Mouse (Mus musculus) bone marrow macrophage, adult 2 months (primary cell): ENCODE measurements around the gene Thrap3.

Source experiments
- CTCF ChIP-seq: IDR thresholded peaks from 2 replicates; pipeline ENCODE4 v1.5.1; 2012; ENCODE audit warnings: low read depth, mild to moderate bottlenecking, low read length, moderate library complexity
- POLR2A ChIP-seq: IDR thresholded peaks from 2 replicates; pipeline ENCODE4 v1.6.1; 2012; ENCODE audit warnings: mild to moderate bottlenecking, low read depth, low read length, borderline replicate concordance

DNA sequence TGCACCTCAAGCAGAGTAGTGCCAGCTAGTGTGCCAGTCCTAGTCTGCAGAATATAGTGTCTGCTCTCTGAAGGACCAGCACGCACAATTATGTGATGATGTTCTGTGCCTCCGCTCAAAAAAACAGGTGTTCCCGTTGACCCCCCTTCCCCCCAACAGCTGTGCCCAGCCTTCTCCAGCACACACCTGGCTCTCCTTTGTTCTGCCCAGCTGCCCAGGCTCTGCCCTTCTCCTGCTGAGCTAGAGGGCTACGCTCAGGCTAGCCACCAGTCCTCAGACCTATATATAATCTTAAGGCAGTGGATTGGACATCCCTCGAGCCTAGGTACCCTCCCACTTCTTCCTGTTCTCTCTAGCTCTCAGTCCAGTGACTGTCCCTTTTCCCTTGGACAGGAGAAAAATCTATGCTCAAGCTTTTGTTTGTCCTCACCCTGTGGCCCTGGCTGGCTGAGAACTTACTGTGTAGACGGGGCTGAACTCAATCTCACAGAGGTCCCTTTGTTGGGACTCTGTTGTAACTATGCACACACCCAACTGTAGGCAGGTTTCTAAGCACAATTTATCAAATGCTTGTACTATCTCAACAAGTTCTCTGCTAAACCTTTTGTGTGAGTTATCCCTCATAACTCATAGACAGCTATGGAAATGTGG, 86.6 kb downstream of the Thrap3 start:
- TF ChIP-seq CTCF, result no peak
- TF ChIP-seq POLR2A, result no peak
